Mouse (Mus musculus): Measurements from ENCODE around the gene Hspbp1.

DNA sequence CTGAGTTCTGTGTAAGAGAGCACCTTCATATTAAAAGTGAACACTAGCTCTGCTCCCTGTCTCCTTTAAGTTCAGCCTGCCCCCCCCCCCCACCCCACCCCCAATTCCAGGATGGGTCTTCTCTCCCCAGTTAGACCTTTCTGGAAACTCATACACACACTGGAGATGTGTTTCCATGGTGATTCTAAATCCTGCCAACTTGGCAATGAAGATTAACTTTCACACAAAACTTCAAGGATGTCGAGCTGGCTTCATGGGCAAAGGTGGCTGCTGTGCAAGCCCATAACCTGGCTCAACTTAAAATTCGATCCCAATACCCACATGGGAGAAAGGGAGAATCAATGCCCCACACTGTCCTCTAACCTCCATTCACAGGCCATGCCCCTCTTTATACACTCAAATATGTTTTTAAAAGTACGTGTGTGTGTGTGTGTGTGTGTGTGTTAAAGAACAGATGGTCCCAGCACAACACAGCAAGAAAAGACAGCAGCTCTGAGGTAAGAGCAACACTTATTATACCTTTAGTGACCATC is 24.9 kb downstream of the Hspbp1 start:
- TF ChIP-seq POLR2A (IDR thresholded peaks at IDR 0.05; ENCODE audit: borderline replicate concordance, control insufficient read depth, low read depth, low read length), result no peak
- TF ChIP-seq CTCF (IDR thresholded peaks at IDR 0.05; ENCODE audit: control insufficient read depth, insufficient read depth, low read length), result no peak

Data from bone marrow, adult 2 months (tissue).